Mouse (Mus musculus) CH12.LX (cell line): ENCODE measurements around the gene Zdhhc19. TPM values are rescaled to one million over a fixed set of nuclear protein-coding genes. Genes with fewer than 3 reads are reported as not detected.

Experiments
- DNase-seq: peaks from one replicate; pipeline ENCODE4 v3.0.0-alpha.2; 2013; ENCODE audit errors: extremely low read depth
- H3K27ac ChIP-seq: 2 replicates; pipeline ENCODE4 v1.5.1; 2012; ENCODE audit warnings: low read depth, mild to moderate bottlenecking, control low read depth, moderate library complexity; ENCODE audit not compliant: insufficient read depth
- H3K27me3 ChIP-seq: replicated peaks from 2 replicates; pipeline ENCODE3; 2012; ENCODE audit warnings: inconsistent platforms
- H3K36me3 ChIP-seq, 2 experiments: replicated peaks in 1 of 2; 2 replicates each; pipeline versions ENCODE3 to v1.6.1; 2012; ENCODE audit warnings: inconsistent platforms in 1 of 2, low read length in 1 of 2, mild to moderate bottlenecking in 1 of 2, mixed read lengths in 1 of 2, moderate library complexity in 1 of 2; ENCODE audit not compliant: control insufficient read depth in 1 of 2, insufficient read depth in 1 of 2
- H3K4me1 ChIP-seq, 2 experiments: 2 replicates each; pipeline ENCODE4 v1.6.1; 2012; ENCODE audit warnings: inconsistent platforms in 1 of 2, moderate library complexity in 1 of 2; ENCODE audit not compliant: insufficient read depth in 2 of 2, control insufficient read depth in 1 of 2
- H3K4me2 ChIP-seq: 2 replicates; pipeline ENCODE4 v1.6.1; 2012; ENCODE audit warnings: low read depth, mild to moderate bottlenecking, control low read depth; ENCODE audit not compliant: poor library complexity, insufficient read depth, severe bottlenecking
- H3K4me3 ChIP-seq, 3 experiments: fragments of 150-350 bp in 1 of 3; sonication (generic) in 1 of 3; replicated peaks in 1 of 3; 2 replicates each; pipeline versions ENCODE3 to v1.5.1; 2011 to 2012; ENCODE audit warnings: low read depth in 2 of 3, low read length in 2 of 3, mild to moderate bottlenecking in 2 of 3, moderate library complexity in 2 of 3, control low read depth in 1 of 3, improper control_type of control experiment in 1 of 3, inconsistent platforms in 1 of 3, mixed read lengths in 1 of 3; ENCODE audit not compliant: poor library complexity in 1 of 3
- H3K79me2 ChIP-seq: replicated peaks from 2 replicates; pipeline ENCODE4 v1.6.1; 2012; ENCODE audit warnings: mild to moderate bottlenecking, moderate library complexity; ENCODE audit not compliant: control insufficient read depth, poor library complexity, insufficient read depth, severe bottlenecking; ENCODE audit errors: extremely low read depth
- H3K9ac ChIP-seq: 2 replicates; pipeline ENCODE4 v1.6.1; 2012; ENCODE audit warnings: low read depth, mild to moderate bottlenecking, control low read depth, moderate library complexity; ENCODE audit not compliant: insufficient read depth
- H3K9me3 ChIP-seq: replicated peaks from 2 replicates; pipeline ENCODE3; 2012; ENCODE audit warnings: low read length, inconsistent platforms, mixed read lengths
- CHD1 ChIP-seq: IDR thresholded peaks from 2 replicates; pipeline ENCODE4 v1.6.1; 2012; ENCODE audit warnings: low read depth, low read length, improper control_type of control experiment, inconsistent platforms
- CTCF ChIP-seq, 2 experiments: IDR thresholded peaks in 1 of 2; conservative IDR thresholded peaks in 1 of 2; 2 replicates each; pipeline ENCODE4 v1.5.1; 2011 to 2012; ENCODE audit warnings: low read depth in 2 of 2, low read length in 2 of 2, improper control_type of control experiment in 1 of 2, inconsistent platforms in 1 of 2, mild to moderate bottlenecking in 1 of 2, moderate library complexity in 1 of 2
- ELF1 ChIP-seq: IDR thresholded peaks from 2 replicates; pipeline ENCODE4 v1.6.1; 2014; ENCODE audit warnings: low read depth, mild to moderate bottlenecking, inconsistent platforms, low read length, improper control_type of control experiment
- EP300 ChIP-seq: IDR thresholded peaks from 2 replicates; pipeline ENCODE4 v1.6.1; 2011; ENCODE audit warnings: low read length, improper control_type of control experiment
- ETS1 ChIP-seq: conservative IDR thresholded peaks from 2 replicates; pipeline ENCODE4 v1.6.1; 2012; ENCODE audit warnings: low read depth, mild to moderate bottlenecking, inconsistent platforms, low read length, improper control_type of control experiment, moderate library complexity
- JUND ChIP-seq: conservative IDR thresholded peaks from 2 replicates; pipeline ENCODE4 v1.6.1; 2011; ENCODE audit warnings: low read depth, low read length, improper control_type of control experiment
- PAX5 ChIP-seq: IDR thresholded peaks from 2 replicates; pipeline ENCODE4 v1.6.1; 2012; ENCODE audit warnings: low read length, inconsistent platforms, mixed read lengths
- RCOR1 ChIP-seq: conservative IDR thresholded peaks from 2 replicates; pipeline ENCODE4 v1.6.1; 2012; ENCODE audit warnings: low read depth, mild to moderate bottlenecking, inconsistent platforms, low read length, improper control_type of control experiment
- TCF12 ChIP-seq: IDR thresholded peaks from 2 replicates; pipeline ENCODE4 v1.6.1; 2014; ENCODE audit warnings: low read depth, mild to moderate bottlenecking, inconsistent platforms, low read length, improper control_type of control experiment
- ZMIZ1 ChIP-seq: IDR thresholded peaks from 2 replicates; pipeline ENCODE4 v1.6.1; 2012; ENCODE audit warnings: low read depth, mild to moderate bottlenecking, inconsistent platforms, low read length, improper control_type of control experiment
- dilution Hi-C: fragments of 300-500 bp; cut with MboI; formaldehyde crosslinking; loops from 2 replicates; pipeline ENCODE4 v1.14.3; 2020; ENCODE audit warnings: low sequenced_read_pairs; ENCODE audit not compliant: extremely low pct_unique_long_range_greater_than_20kb, extremely low pct_ligation_motif_present
- in situ Hi-C: fragments of 300-500 bp; cut with MboI; formaldehyde crosslinking; loops from 3 replicates; pipeline ENCODE4 v1.14.3; 2019; ENCODE audit warnings: low sequenced_read_pairs, low pct_ligation_motif_present, low pct_unique_long_range_greater_than_20kb, mixed read lengths
- polyA plus RNA-seq: library from polyadenylated mRNA; unstranded; fragments of >175 nt; gene quantifications from 2 replicates; pipeline ENCODE4 v1.2.1, GENCODE M21; 2012; ENCODE audit warnings: low read depth; ENCODE audit not compliant: insufficient read length
- total RNA-seq, 2 experiments: library from RNA; depleted of rRNA; stranded (reverse); fragments of 300-350 nt in 1 of 2; fragments of >200 nt in 1 of 2; gene quantifications; 2 replicates each; pipeline ENCODE4 v1.2.3; 2012 to 2014

The Zdhhc19 gene
- total and polyA plus RNA-seq, 3 experiments, result not detected

GRCm38 (mm10) chr16:32572528-32572927 is 76.5 kb downstream of the Zdhhc19 start:
- Histone ChIP-seq H3K9me3 (no peaks in the 10 kb centered on the region), H3K27me3 (no peaks in the 10 kb centered on the region), H3K4me3 (no peak overlapping the region), H3K36me3 (no peaks in the 10 kb centered on the region), H3K27ac (no peak overlapping the region), H3K4me1 (peaks cover 0 to 5% of the 10 kb centered on the region in 2 experiments; a peak in 2 of 4 replicates), H3K4me2 (peak overlapping the region; percentile 39)
- in situ Hi-C loops, result loop anchor here (5.0 kb wide), 1 partner anchor 35 kb away; the partner anchor contains the start of gene Tfrc
- DNase-seq, result peak; percentile 50
- TF ChIP-seq ZMIZ1 (no peak), JUND (no peak), CHD1 (no peak), ELF1 (no peak; the same call in 1 of the 2 replicates), EP300 (peak; percentile 21; the same call in 1 of the 2 replicates)
- TF ChIP-seq, all 38 proteins: peak for 1
- Histone ChIP-seq H3K9ac (no peak overlapping the region; the same call in 1 of the 2 replicates), H3K79me2 (no peaks in the 10 kb centered on the region)
- dilution Hi-C loops, result no loop called here

DNA sequence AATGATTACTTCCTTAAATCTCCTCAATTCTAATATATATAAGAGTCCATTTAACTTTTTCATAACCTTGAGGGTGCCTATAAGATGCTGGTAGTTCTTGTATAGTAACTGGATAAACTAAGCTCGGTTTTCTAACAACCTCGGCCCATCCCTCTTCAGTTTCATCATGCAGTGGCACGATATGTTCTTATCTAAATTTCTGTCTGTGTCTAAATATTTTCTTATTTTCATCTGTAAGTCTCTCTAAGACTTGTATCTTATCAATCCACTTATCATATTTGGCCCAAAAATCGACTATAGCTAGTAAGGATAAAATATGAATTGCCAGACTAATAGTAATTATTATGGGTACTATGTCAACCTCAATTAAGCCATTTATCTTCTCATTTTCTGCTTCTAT is 90.4 kb downstream of the Zdhhc19 start:
- no peak overlapping the region for H3K27ac ChIP-seq
- no peaks in the 10 kb centered on the region for H3K4me1 ChIP-seq
- H3K9ac ChIP-seq, result no peak overlapping the region
- no peaks in the 10 kb centered on the region for H3K27me3 ChIP-seq
- H3K9me3 ChIP-seq, result no peaks in the 10 kb centered on the region
- no peak overlapping the region for H3K4me3 ChIP-seq
- no peak overlapping the region for H3K4me2 ChIP-seq
- dilution Hi-C loops, result no loop called here
- TF ChIP-seq CTCF (conservative IDR thresholded peaks at IDR 0.05 in 1 of 2, IDR thresholded peaks at IDR 0.05 in 1 of 2; ENCODE audit: low read depth in 2 of 2, low read length in 2 of 2) (no peak), RCOR1 (no peak), TCF12 (no peak), PAX5 (no peak)
- TF ChIP-seq, all 38 proteins: peak for 0
- H3K36me3 ChIP-seq, result no peaks in the 10 kb centered on the region
- H3K79me2 ChIP-seq, result no peaks in the 10 kb centered on the region
- in situ Hi-C loops, result no loop called here
- DNase-seq, result no peak

DNA sequence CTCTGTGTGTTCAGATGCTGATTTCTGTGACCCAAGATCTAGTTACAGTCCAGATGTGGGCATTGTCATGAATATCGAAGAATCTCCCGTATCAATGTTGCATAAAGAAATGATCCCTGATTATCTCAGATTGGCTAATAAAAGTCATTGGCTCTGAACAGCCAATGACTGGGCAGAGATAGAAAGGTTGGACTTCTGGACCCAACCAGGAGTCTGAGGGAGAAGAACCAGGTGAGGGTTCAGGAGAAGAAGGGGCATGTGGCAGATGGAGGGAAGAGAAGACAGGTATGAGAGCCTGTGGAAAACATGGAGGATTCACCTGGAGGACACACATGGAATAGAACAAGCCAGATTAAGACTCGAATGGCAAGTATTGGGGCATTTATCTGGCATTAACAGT is 92.5 kb downstream of the Zdhhc19 start:
- TF ChIP-seq ETS1, result no peak
- TF ChIP-seq CTCF (conservative IDR thresholded peaks at IDR 0.05 in 1 of 2, IDR thresholded peaks at IDR 0.05 in 1 of 2; ENCODE audit: low read depth in 2 of 2, low read length in 2 of 2), result no peak
- H3K9me3 ChIP-seq, result no peaks in the 10 kb centered on the region
- no peaks in the 10 kb centered on the region for H3K36me3 ChIP-seq
- H3K4me2 ChIP-seq, result no peak overlapping the region
- no peak overlapping the region for H3K4me3 ChIP-seq
- peaks cover 0 to 4% of the 10 kb centered on the region in 2 experiments; a peak in 2 of 4 replicates for H3K4me1 ChIP-seq
- H3K9ac ChIP-seq, result no peak overlapping the region
- no peaks in the 10 kb centered on the region for H3K79me2 ChIP-seq
- no peaks in the 10 kb centered on the region for H3K27me3 ChIP-seq
- DNase-seq, result no peak
- no peak overlapping the region for H3K27ac ChIP-seq
- in situ Hi-C loops (no loop called here), dilution Hi-C loops (no loop called here)
